Mouse (Mus musculus): ENCODE measurements around the gene Tbcel. TPM values are rescaled to one million over a fixed set of nuclear protein-coding genes. Genes with fewer than 3 reads are reported as not detected.

Gene Tbcel
- polyA plus RNA-seq, 1 experiment from 2014 or later, result 6.7 TPM

DNA sequence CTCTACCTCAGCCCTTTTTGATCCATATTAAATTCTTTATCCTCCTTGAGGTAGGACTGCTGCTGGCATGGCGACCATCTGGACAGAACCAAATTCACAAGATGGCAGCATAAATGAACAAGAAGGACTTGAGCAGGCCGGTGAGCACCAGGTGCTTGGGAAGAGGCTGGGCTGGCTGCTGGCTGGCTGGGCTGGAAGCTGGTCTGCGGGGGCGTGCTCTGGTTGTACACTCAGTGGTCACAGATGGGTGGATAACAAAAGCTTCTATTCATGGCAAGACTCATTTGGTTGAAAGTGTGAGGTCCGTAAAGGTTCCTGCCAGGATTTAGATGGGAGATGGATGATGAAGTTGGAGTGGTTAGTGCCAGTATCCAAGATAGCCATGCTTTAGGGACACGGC lies 106.1 kb downstream of the Tbcel start:
- DNase-seq (ENCODE audit: low spot score) (no peak), ATAC-seq (ENCODE audit: low read depth) (no peak)
- H3K4me3 ChIP-seq (ENCODE audit: low read depth, low read length), result no peak overlapping the region
- no peak overlapping the region for H3K27ac ChIP-seq (replicated peaks; ENCODE audit: low read depth, low read length)
- H3K27me3 ChIP-seq (replicated peaks; ENCODE audit: control insufficient read depth, insufficient read depth, low read length), result no peaks in the 10 kb centered on the region
- no peaks in the 10 kb centered on the region for H3K9me3 ChIP-seq (ENCODE audit: control insufficient read depth, low read length)
- no peaks in the 10 kb centered on the region for H3K4me1 ChIP-seq (ENCODE audit: control insufficient read depth, insufficient read depth, low read length)
- 71% methylated on average over 6 of the region's 6 CpGs for WGBS
- H3K9ac ChIP-seq (ENCODE audit: low read depth, low read length), result no peak overlapping the region
- no peaks in the 10 kb centered on the region for H3K36me3 ChIP-seq (ENCODE audit: control insufficient read depth, insufficient read depth, low read length)
- H3K4me2 ChIP-seq (ENCODE audit: low read depth, low read length), result no peak overlapping the region

DNA sequence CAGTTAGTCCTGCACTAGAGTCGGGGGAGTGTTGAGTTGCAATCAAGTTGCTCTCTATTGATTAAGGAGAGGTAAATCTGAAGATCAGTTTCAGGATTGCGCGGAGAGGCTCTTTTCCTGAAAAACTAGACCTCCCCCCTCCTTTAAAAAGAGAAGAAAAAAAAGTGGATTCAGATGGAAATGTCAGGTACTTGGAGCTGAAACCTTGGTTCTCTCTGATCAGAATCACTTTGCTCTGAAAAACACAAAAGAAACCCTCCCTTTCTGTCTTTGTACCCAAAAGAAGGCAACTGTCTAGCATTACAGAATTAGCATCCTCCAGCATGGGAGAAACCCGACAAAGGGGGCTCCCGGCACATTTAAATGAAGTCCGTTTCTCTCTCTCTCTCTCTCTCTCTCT lies 107.8 kb downstream of the Tbcel start, which contains the start of gene Tecta:
Tecta (minus strand) TSS at position 101 of the 400 bp plus-strand sequence.
- DNase-seq (ENCODE audit: low spot score) (no peak), ATAC-seq (ENCODE audit: low read depth) (no peak)
- 59% methylated on average over 6 of the region's 6 CpGs for WGBS
- H3K9me3 ChIP-seq (ENCODE audit: control insufficient read depth, low read length), result no peaks in the 10 kb centered on the region
- no peak within 1 kb of the TSS for H3K4me2 ChIP-seq (ENCODE audit: low read depth, low read length)
- H3K4me1 ChIP-seq (ENCODE audit: control insufficient read depth, insufficient read depth, low read length), result no peaks in the 10 kb centered on the region
- no peaks in the 10 kb centered on the region for H3K36me3 ChIP-seq (ENCODE audit: control insufficient read depth, insufficient read depth, low read length)
- H3K4me3 ChIP-seq (ENCODE audit: low read depth, low read length), result no peak within 1 kb of the TSS
- no peak within 1 kb of the TSS for H3K9ac ChIP-seq (ENCODE audit: low read depth, low read length)
- H3K27ac ChIP-seq (replicated peaks; ENCODE audit: low read depth, low read length), result no peak within 1 kb of the TSS
- no peaks in the 10 kb centered on the region for H3K27me3 ChIP-seq (replicated peaks; ENCODE audit: control insufficient read depth, insufficient read depth, low read length)

DNA sequence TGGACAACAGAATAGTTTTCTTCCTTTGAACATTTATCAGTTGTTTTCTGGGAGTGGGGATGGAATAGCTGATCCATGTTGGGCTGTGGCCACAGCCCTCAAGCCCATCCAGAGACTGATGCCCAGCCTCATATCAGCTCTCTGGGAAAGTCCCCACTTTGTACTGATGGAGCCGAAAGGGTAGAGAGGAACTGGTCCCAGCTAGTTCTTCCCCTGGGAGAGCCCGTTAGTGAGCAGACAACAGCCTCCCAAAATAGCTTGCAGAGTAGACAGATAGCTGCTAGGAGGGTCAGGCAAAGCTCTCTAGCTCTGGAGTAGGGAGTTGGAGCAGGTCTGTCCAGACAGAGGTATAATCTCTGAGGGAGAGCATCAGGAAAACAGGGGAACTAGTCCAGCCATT lies 111.5 kb downstream of the Tbcel start:
- WGBS, result 63% methylated on average over 2 of the region's 2 CpGs
- Histone ChIP-seq H3K27me3 (replicated peaks; ENCODE audit: control insufficient read depth, insufficient read depth, low read length) (no peaks in the 10 kb centered on the region), H3K4me2 (ENCODE audit: low read depth, low read length) (no peak overlapping the region), H3K36me3 (ENCODE audit: control insufficient read depth, insufficient read depth, low read length) (no peaks in the 10 kb centered on the region), H3K4me3 (ENCODE audit: low read depth, low read length) (no peak overlapping the region), H3K9me3 (ENCODE audit: control insufficient read depth, low read length) (no peaks in the 10 kb centered on the region), H3K4me1 (ENCODE audit: control insufficient read depth, insufficient read depth, low read length) (peaks cover 4% of the 10 kb centered on the region; the same call in 1 of the 2 replicates), H3K9ac (ENCODE audit: low read depth, low read length) (no peak overlapping the region), H3K27ac (replicated peaks; ENCODE audit: low read depth, low read length) (no peak overlapping the region)
- ATAC-seq (ENCODE audit: low read depth) (no peak), DNase-seq (ENCODE audit: low spot score) (no peak)

DNA sequence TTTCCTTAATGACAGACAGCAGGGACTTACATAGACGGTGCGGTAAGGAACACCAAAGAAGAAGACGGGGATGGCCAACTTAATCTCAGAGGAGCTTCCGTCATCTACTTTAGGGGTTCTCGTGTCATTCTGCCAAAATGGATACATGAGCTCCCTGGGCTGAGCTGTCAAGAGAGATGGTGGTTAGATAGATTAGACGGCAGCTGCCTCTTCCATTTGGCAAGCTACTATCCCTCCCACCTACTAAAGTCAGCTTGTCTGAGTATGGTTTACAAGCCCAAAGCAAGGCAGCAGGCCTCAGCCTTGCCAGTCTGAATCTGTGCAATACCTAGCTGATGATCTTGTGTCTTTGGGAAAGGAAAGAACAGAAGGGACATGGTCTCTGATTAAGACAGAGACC lies 112.7 kb downstream of the Tbcel start:
- no peak overlapping the region for H3K9ac ChIP-seq (ENCODE audit: low read depth, low read length)
- peaks cover 15% of the 10 kb centered on the region for H3K4me1 ChIP-seq (ENCODE audit: control insufficient read depth, insufficient read depth, low read length)
- no peak overlapping the region for H3K4me2 ChIP-seq (ENCODE audit: low read depth, low read length)
- H3K4me3 ChIP-seq (ENCODE audit: low read depth, low read length), result no peak overlapping the region
- ATAC-seq (ENCODE audit: low read depth) (no peak), DNase-seq (ENCODE audit: low spot score) (no peak)
- 76% methylated on average over 6 of the region's 6 CpGs for WGBS
- H3K27ac ChIP-seq (replicated peaks; ENCODE audit: low read depth, low read length), result no peak overlapping the region
- no peaks in the 10 kb centered on the region for H3K36me3 ChIP-seq (ENCODE audit: control insufficient read depth, insufficient read depth, low read length)
- H3K9me3 ChIP-seq (ENCODE audit: control insufficient read depth, low read length), result no peaks in the 10 kb centered on the region
- no peaks in the 10 kb centered on the region for H3K27me3 ChIP-seq (replicated peaks; ENCODE audit: control insufficient read depth, insufficient read depth, low read length)

DNA sequence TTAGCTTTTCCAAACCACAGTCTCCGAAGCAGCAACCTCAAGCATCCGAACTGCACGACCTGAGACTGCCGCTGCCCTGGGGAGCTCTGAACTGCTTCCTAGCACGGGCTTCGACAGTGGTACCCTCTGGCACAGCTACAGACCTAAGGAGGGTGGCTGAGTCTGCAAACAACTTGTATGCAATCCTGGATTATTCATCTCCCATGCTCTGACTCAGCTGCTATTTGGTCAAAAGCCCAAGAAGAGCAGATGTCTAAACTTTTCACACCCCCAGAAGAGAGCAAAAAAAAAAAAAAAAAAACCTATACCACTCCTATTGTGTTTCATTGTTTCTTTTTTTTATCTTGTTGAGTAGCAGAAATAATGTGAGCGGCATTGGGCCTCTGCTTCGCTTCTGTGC lies 113.3 kb downstream of the Tbcel start:
- peaks cover 15% of the 10 kb centered on the region for H3K4me1 ChIP-seq (ENCODE audit: control insufficient read depth, insufficient read depth, low read length)
- no peak overlapping the region for H3K27ac ChIP-seq (replicated peaks; ENCODE audit: low read depth, low read length)
- no peak overlapping the region for H3K9ac ChIP-seq (ENCODE audit: low read depth, low read length)
- H3K9me3 ChIP-seq (ENCODE audit: control insufficient read depth, low read length), result no peaks in the 10 kb centered on the region
- ATAC-seq (ENCODE audit: low read depth) (no peak), DNase-seq (ENCODE audit: low spot score) (no peak)
- H3K4me2 ChIP-seq (ENCODE audit: low read depth, low read length), result no peak overlapping the region
- no peak overlapping the region for H3K4me3 ChIP-seq (ENCODE audit: low read depth, low read length)
- no peaks in the 10 kb centered on the region for H3K36me3 ChIP-seq (ENCODE audit: control insufficient read depth, insufficient read depth, low read length)
- H3K27me3 ChIP-seq (replicated peaks; ENCODE audit: control insufficient read depth, insufficient read depth, low read length), result no peaks in the 10 kb centered on the region
- WGBS, result 82% methylated on average over 8 of the region's 8 CpGs

DNA sequence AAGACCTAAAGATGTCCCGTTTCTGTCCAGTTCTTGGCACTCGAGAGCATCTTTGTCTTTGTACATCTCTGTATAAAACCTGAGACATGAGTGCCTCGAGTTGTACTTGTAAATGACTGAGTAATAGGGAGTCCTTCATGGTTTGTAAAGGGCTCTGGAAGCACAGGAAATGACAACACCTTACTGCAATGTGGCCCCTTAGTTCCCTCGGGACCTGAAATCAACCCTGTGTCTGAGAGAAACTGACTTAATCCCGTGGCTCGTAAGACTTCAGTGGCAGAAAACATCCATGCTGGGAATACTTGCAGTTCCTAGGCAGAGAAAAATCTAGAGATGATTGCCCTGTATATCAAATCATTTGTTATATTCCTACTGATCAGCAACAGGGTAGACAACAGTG lies 114.7 kb downstream of the Tbcel start:
- DNase-seq (ENCODE audit: low spot score), result no peak
- WGBS, result 44% methylated on average over 6 of the region's 6 CpGs
- no peak for ATAC-seq (ENCODE audit: low read depth)

DNA sequence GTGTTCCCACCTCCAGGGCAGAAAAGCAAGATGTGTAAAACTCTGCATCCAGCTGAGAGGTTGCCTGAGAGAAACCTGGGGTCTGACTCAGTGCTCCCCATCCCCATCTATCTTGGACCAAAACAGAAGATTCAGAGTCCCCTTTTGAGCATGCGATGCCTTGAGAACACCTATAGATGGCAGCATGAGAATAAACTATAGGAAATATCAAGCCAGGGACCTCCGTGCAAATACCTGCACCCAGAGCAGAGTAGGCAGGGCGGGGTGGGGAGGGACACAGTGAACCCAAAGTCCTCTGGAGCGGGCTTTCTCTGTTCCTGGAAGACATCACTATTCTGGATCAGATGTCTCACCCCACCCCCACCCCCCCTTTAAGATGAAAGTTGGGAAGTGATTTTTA lies 119.1 kb downstream of the Tbcel start:
- DNase-seq (ENCODE audit: low spot score), result peak; percentile 32
- ATAC-seq (ENCODE audit: low read depth), result no peak
- Histone ChIP-seq H3K9me3 (ENCODE audit: control insufficient read depth, low read length) (no peaks in the 10 kb centered on the region), H3K27ac (replicated peaks; ENCODE audit: low read depth, low read length) (no peak overlapping the region), H3K9ac (ENCODE audit: low read depth, low read length) (no peak overlapping the region), H3K4me2 (ENCODE audit: low read depth, low read length) (no peak overlapping the region), H3K27me3 (replicated peaks; ENCODE audit: control insufficient read depth, insufficient read depth, low read length) (no peaks in the 10 kb centered on the region), H3K4me3 (ENCODE audit: low read depth, low read length) (no peak overlapping the region), H3K4me1 (ENCODE audit: control insufficient read depth, insufficient read depth, low read length) (peaks cover 15% of the 10 kb centered on the region), H3K36me3 (ENCODE audit: control insufficient read depth, insufficient read depth, low read length) (no peaks in the 10 kb centered on the region)
- 49% methylated on average over 4 of the region's 4 CpGs for WGBS

More for the DNA sequence above, 114.7 kb downstream of the Tbcel start:
- no peak overlapping the region for H3K4me2 ChIP-seq (ENCODE audit: low read depth, low read length)
- no peaks in the 10 kb centered on the region for H3K36me3 ChIP-seq (ENCODE audit: control insufficient read depth, insufficient read depth, low read length)
- no peaks in the 10 kb centered on the region for H3K27me3 ChIP-seq (replicated peaks; ENCODE audit: control insufficient read depth, insufficient read depth, low read length)
- no peak overlapping the region for H3K9ac ChIP-seq (ENCODE audit: low read depth, low read length)
- peaks cover 15% of the 10 kb centered on the region for H3K4me1 ChIP-seq (ENCODE audit: control insufficient read depth, insufficient read depth, low read length)
- H3K9me3 ChIP-seq (ENCODE audit: control insufficient read depth, low read length), result no peaks in the 10 kb centered on the region
- no peak overlapping the region for H3K4me3 ChIP-seq (ENCODE audit: low read depth, low read length)
- H3K27ac ChIP-seq (replicated peaks; ENCODE audit: low read depth, low read length), result no peak overlapping the region

DNA sequence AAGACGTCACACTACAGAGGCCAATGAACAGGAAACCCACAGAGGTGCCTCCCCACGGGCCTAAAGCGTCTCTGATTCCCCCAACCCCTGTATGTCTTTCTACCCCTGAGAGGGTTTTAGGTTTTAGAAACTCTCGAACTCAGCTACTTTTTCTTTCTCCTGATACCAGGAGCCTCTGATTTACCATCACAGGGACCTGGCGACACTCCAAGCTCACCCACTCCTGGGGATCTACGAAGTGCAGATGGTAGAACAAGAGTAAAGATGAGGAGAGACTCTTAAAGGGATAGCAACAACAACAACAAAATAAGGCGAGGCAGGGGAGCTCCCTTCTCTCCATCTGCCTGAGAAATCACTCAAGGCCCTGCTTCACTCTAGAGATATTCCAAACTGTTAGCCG lies 120.6 kb downstream of the Tbcel start:
- Histone ChIP-seq H3K9me3 (ENCODE audit: control insufficient read depth, low read length) (no peaks in the 10 kb centered on the region), H3K36me3 (ENCODE audit: control insufficient read depth, insufficient read depth, low read length) (no peaks in the 10 kb centered on the region), H3K4me3 (ENCODE audit: low read depth, low read length) (no peak overlapping the region), H3K27ac (replicated peaks; ENCODE audit: low read depth, low read length) (no peak overlapping the region), H3K4me2 (ENCODE audit: low read depth, low read length) (no peak overlapping the region), H3K4me1 (ENCODE audit: control insufficient read depth, insufficient read depth, low read length) (peaks cover 15% of the 10 kb centered on the region), H3K9ac (ENCODE audit: low read depth, low read length) (no peak overlapping the region), H3K27me3 (replicated peaks; ENCODE audit: control insufficient read depth, insufficient read depth, low read length) (no peaks in the 10 kb centered on the region)
- WGBS, result 53% methylated on average over 8 of the region's 8 CpGs
- ATAC-seq (ENCODE audit: low read depth) (no peak), DNase-seq (ENCODE audit: low spot score) (peak; percentile 7)

DNA sequence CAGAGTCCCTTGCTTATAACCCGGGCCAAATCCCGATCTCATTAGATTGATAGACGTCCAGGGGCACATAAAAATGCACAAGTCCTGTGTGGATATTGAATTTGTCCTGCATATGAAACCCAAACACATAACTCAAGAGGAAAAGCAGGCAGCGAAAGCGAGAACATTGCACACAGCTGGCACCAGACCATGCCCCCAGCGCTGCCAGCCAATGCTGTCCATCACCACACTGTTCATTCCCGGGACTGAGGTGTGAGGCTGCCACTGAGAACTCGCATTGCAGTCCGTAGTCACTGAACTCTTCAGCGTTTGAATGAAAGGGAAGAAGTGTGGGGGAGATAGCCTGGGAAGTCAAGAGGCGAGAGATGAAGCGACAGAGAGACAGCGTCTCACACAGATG lies 122.0 kb downstream of the Tbcel start:
- 73% methylated on average over 13 of the region's 13 CpGs for WGBS
- Histone ChIP-seq H3K36me3 (ENCODE audit: control insufficient read depth, insufficient read depth, low read length) (no peaks in the 10 kb centered on the region), H3K4me3 (ENCODE audit: low read depth, low read length) (no peak overlapping the region), H3K4me1 (ENCODE audit: control insufficient read depth, insufficient read depth, low read length) (peaks cover 6% of the 10 kb centered on the region), H3K9ac (ENCODE audit: low read depth, low read length) (no peak overlapping the region), H3K27me3 (replicated peaks; ENCODE audit: control insufficient read depth, insufficient read depth, low read length) (no peaks in the 10 kb centered on the region), H3K9me3 (ENCODE audit: control insufficient read depth, low read length) (no peaks in the 10 kb centered on the region), H3K27ac (replicated peaks; ENCODE audit: low read depth, low read length) (no peak overlapping the region), H3K4me2 (ENCODE audit: low read depth, low read length) (no peak overlapping the region)
- DNase-seq (ENCODE audit: low spot score) (no peak), ATAC-seq (ENCODE audit: low read depth) (no peak)

Measured in embryonic facial prominence, embryonic 14.5 days (tissue).